ENCODE assay signal across 8 mouse cellular contexts in genomic region chr3:39220707-39221034, GRCm38 (mm10).
DNase-seq lines count a peak whose midpoint lies in the region; ATAC-seq lines count a peak whose summit lies in the region.

No protein-coding gene starts in this region.

- 17% methylated on average over 2 of the region's 2 CpGs for WGBS in forebrain, embryonic 12.5 days
- 21% methylated on average over 2 of the region's 2 CpGs for WGBS in hindbrain, embryonic 13.5 days

- H3K27ac ChIP-seq in forebrain, embryonic 12.5 days: no peak overlapping the region
- H3K27ac ChIP-seq in hindbrain, embryonic 13.5 days: no peak overlapping the region

- no peaks in the 10 kb centered on the region for H3K27me3 ChIP-seq in forebrain, embryonic 12.5 days
- no peaks in the 10 kb centered on the region for H3K27me3 ChIP-seq in hindbrain, embryonic 13.5 days

- no peaks in the 10 kb centered on the region for H3K36me3 ChIP-seq in forebrain, embryonic 12.5 days (replicated peaks)
- no peaks in the 10 kb centered on the region for H3K36me3 ChIP-seq in hindbrain, embryonic 13.5 days

- H3K4me2 ChIP-seq in forebrain, embryonic 12.5 days: no peak overlapping the region
- H3K4me2 ChIP-seq in hindbrain, embryonic 13.5 days: 0 out of 2 replicates have a peak overlapping the region, but pooled peaks have one; percentile 31

- peak; percentile 58; the same call in 1 of the 2 replicates for ATAC-seq in forebrain, embryonic 12.5 days (ENCODE audit: low FRiP score)
- peak; percentile 28; the same call in 1 of the 2 replicates for ATAC-seq in hindbrain, embryonic 13.5 days (ENCODE audit: low FRiP score)

- H3K9me3 ChIP-seq in forebrain, embryonic 12.5 days: no peaks in the 10 kb centered on the region
- no peaks in the 10 kb centered on the region for H3K9me3 ChIP-seq in hindbrain, embryonic 13.5 days

- peak; percentile 4 for DNase-seq in adrenal gland, adult 2 months
- no peak for DNase-seq in adrenal gland, postnatal 4 days (ENCODE audit: low spot score in 2 of 2)
- DNase-seq in lung, postnatal 14 days: peak; percentile 11
- DNase-seq in thymus, postnatal 0 days (ENCODE audit: low spot score): no peak
- no peak for DNase-seq in layer of hippocampus, postnatal 10 days (ENCODE audit: low spot score in 2 of 2)
- no peak for DNase-seq in ovary, adult 18-20 months (ENCODE audit: low spot score)

- H3K4me1 ChIP-seq in forebrain, embryonic 12.5 days: peaks cover 12% of the 10 kb centered on the region
- peaks cover 9% of the 10 kb centered on the region; the same call in 1 of the 2 replicates for H3K4me1 ChIP-seq in hindbrain, embryonic 13.5 days (replicated peaks)

- H3K9ac ChIP-seq in forebrain, embryonic 12.5 days: 0 out of 2 replicates have a peak overlapping the region, but pooled peaks have one; percentile 25
- H3K9ac ChIP-seq in hindbrain, embryonic 13.5 days: no peak overlapping the region

- no peak overlapping the region for H3K4me3 ChIP-seq in forebrain, embryonic 12.5 days (replicated peaks)
- no peak overlapping the region for H3K4me3 ChIP-seq in hindbrain, embryonic 13.5 days

Comparison
In these comparisons a context has a peak if more than half of its experiments do, and no peak if none do; other contexts are left out.
1. DNase-seq: peak in adrenal gland, adult 2 months (single experiment) and lung, postnatal 14 days (single experiment); none in adrenal gland, postnatal 4 days (0 of 2), thymus, postnatal 0 days (single experiment), layer of hippocampus, postnatal 10 days (0 of 2) and ovary, adult 18-20 months (single experiment).